In genomic region chr15:14628523-14628922, GRCm38 (mm10) we compare ENCODE assay signal across 9 mouse cellular contexts.
DNase-seq lines count a peak whose midpoint lies in the region; ATAC-seq lines count a peak whose summit lies in the region.
"Had no signal": no experiment of that assay in that cellular context is flagged by ENCODE, and none has a peak within 500 bp of the region (broad histone marks: within the 10 kb centered on the region; RNA-seq: fewer than 3 reads in every experiment).

No protein-coding gene starts in this region.

- H3K4me3 ChIP-seq in neural tube, embryonic 11.5 days (ENCODE audit: low read depth, low read length), result no peak overlapping the region
- no peak overlapping the region for H3K4me3 ChIP-seq in neural tube, embryonic 15.5 days (replicated peaks)
- H3K4me3 ChIP-seq in intestine, embryonic 15.5 days (replicated peaks), result no peak overlapping the region
- H3K4me3 ChIP-seq: heart, embryonic 15.5 days had no signal

- 41% methylated on average over 1 of the region's 1 CpGs for WGBS in neural tube, embryonic 11.5 days
- WGBS in neural tube, embryonic 15.5 days, result 48% methylated on average over 1 of the region's 1 CpGs
- WGBS in intestine, embryonic 15.5 days, result 60% methylated on average over 1 of the region's 1 CpGs

- ATAC-seq in frontal cortex, adult (ENCODE audit: low TSS enrichment), result peak; percentile 70
- ATAC-seq in neural tube, embryonic 11.5 days (ENCODE audit: insufficient read depth, low FRiP score, low TSS enrichment), result no peak
- no peak for ATAC-seq in neural tube, embryonic 15.5 days (ENCODE audit: low FRiP score)
- ATAC-seq in CD4-positive, CD25-positive, alpha-beta regulatory T cell, adult 4 months, result no peak
- no peak for ATAC-seq in intestine, embryonic 15.5 days

- no peaks in the 10 kb centered on the region for H3K4me1 ChIP-seq in neural tube, embryonic 11.5 days (ENCODE audit: control insufficient read depth, insufficient read depth, low read length)
- no peaks in the 10 kb centered on the region for H3K4me1 ChIP-seq in neural tube, embryonic 15.5 days
- no peaks in the 10 kb centered on the region for H3K4me1 ChIP-seq in intestine, embryonic 15.5 days (replicated peaks)
- H3K4me1 ChIP-seq: heart, embryonic 15.5 days had no signal

- H3K4me2 ChIP-seq in neural tube, embryonic 11.5 days (ENCODE audit: low read depth), result no peak overlapping the region
- no peak overlapping the region for H3K4me2 ChIP-seq in neural tube, embryonic 15.5 days
- H3K4me2 ChIP-seq in intestine, embryonic 15.5 days (replicated peaks), result no peak overlapping the region
- H3K4me2 ChIP-seq: heart, embryonic 15.5 days had no signal

- no peak for DNase-seq in frontal cortex, postnatal 10 days (ENCODE audit: low spot score in 2 of 2)
- peak; percentile 10 for DNase-seq in neural tube, embryonic 11.5 days (ENCODE audit: low spot score)
- DNase-seq in forelimb bud, embryonic 11.5 days (ENCODE audit: low read depth, low spot score), result peak; percentile 25
- DNase-seq in urinary bladder, postnatal 4 days (ENCODE audit: low spot score in 2 of 2), result no peak

- no peak overlapping the region for H3K27ac ChIP-seq in neural tube, embryonic 11.5 days (ENCODE audit: low read depth, low read length)
- H3K27ac ChIP-seq in neural tube, embryonic 15.5 days (replicated peaks), result no peak overlapping the region
- no peak overlapping the region for H3K27ac ChIP-seq in intestine, embryonic 15.5 days
- H3K27ac ChIP-seq: heart, embryonic 15.5 days had no signal

- no peak overlapping the region for H3K9ac ChIP-seq in neural tube, embryonic 11.5 days (ENCODE audit: low read length)
- H3K9ac ChIP-seq in neural tube, embryonic 15.5 days (replicated peaks), result no peak overlapping the region
- no peak overlapping the region for H3K9ac ChIP-seq in intestine, embryonic 15.5 days
- H3K9ac ChIP-seq: heart, embryonic 15.5 days had no signal

- H3K36me3 ChIP-seq in neural tube, embryonic 11.5 days (ENCODE audit: control insufficient read depth, insufficient read depth, low read length), result no peaks in the 10 kb centered on the region
- H3K36me3 ChIP-seq in neural tube, embryonic 15.5 days, result no peaks in the 10 kb centered on the region
- H3K36me3 ChIP-seq in intestine, embryonic 15.5 days, result no peaks in the 10 kb centered on the region
- H3K36me3 ChIP-seq: heart, embryonic 15.5 days had no signal

- no peaks in the 10 kb centered on the region for H3K9me3 ChIP-seq in neural tube, embryonic 11.5 days (ENCODE audit: control insufficient read depth, low read length)
- no peaks in the 10 kb centered on the region for H3K9me3 ChIP-seq in neural tube, embryonic 15.5 days (replicated peaks)
- H3K9me3 ChIP-seq in intestine, embryonic 15.5 days, result no peaks in the 10 kb centered on the region
- H3K9me3 ChIP-seq: heart, embryonic 15.5 days had no signal

- H3K27me3 ChIP-seq in neural tube, embryonic 11.5 days (ENCODE audit: control insufficient read depth, insufficient read depth, low read length), result no peaks in the 10 kb centered on the region
- no peaks in the 10 kb centered on the region for H3K27me3 ChIP-seq in neural tube, embryonic 15.5 days (replicated peaks)
- H3K27me3 ChIP-seq in intestine, embryonic 15.5 days (replicated peaks), result no peaks in the 10 kb centered on the region
- H3K27me3 ChIP-seq: heart, embryonic 15.5 days had no signal

Comparison
In these comparisons a context has a peak if more than half of its experiments do, and no peak if none do; other contexts are left out.
1. DNase-seq: peak in neural tube, embryonic 11.5 days (single experiment) and forelimb bud, embryonic 11.5 days (single experiment); none in frontal cortex, postnatal 10 days (0 of 2) and urinary bladder, postnatal 4 days (0 of 2).